Mouse (Mus musculus): ENCODE data around the gene Dpp9. TPM values are rescaled to one million over a fixed set of nuclear protein-coding genes. Genes with fewer than 3 reads are reported as not detected.
A peak's percentile ranks its signal among the peaks of the same experiment; 100 is the strongest.

The Dpp9 gene
- total and polyA plus RNA-seq, 2 experiments from 2014 or later, result 19.5 to 21.9 TPM

GRCm38 (mm10) chr17:56171881-56172280, 46.8 kb downstream of the Dpp9 start:
- H3K36me3 ChIP-seq (ENCODE audit: insufficient read depth), result peaks cover 20% of the 10 kb centered on the region
- no peaks in the 10 kb centered on the region for H3K27me3 ChIP-seq (ENCODE audit: insufficient read depth, low read length)
- WGBS, result 95% methylated on average over 17 of the region's 17 CpGs
- DNase-seq (no peak), ATAC-seq (no peak)
- H3K27ac ChIP-seq (ENCODE audit: low read depth, low read length), result no peak overlapping the region
- H3K4me3 ChIP-seq (ENCODE audit: low read depth, low read length), result no peak overlapping the region
- TF ChIP-seq CTCF (IDR thresholded peaks at IDR 0.05; ENCODE audit: low read depth), result no peak
- no peak overlapping the region for H3K4me2 ChIP-seq (ENCODE audit: low read depth)
- H3K4me1 ChIP-seq (ENCODE audit: insufficient read depth), result no peaks in the 10 kb centered on the region
- no peaks in the 10 kb centered on the region for H3K9me3 ChIP-seq (ENCODE audit: low read length)
- no peak overlapping the region for H3K9ac ChIP-seq

GRCm38 (mm10) chr17:56171456-56171855, 47.2 kb downstream of the Dpp9 start:
- Histone ChIP-seq H3K4me2 (ENCODE audit: low read depth) (no peak overlapping the region), H3K36me3 (ENCODE audit: insufficient read depth) (peaks cover 16% of the 10 kb centered on the region), H3K4me3 (ENCODE audit: low read depth, low read length) (no peak overlapping the region), H3K4me1 (ENCODE audit: insufficient read depth) (no peaks in the 10 kb centered on the region), H3K27ac (ENCODE audit: low read depth, low read length) (no peak overlapping the region), H3K9ac (no peak overlapping the region), H3K9me3 (ENCODE audit: low read length) (no peaks in the 10 kb centered on the region), H3K27me3 (ENCODE audit: insufficient read depth, low read length) (no peaks in the 10 kb centered on the region)
- no peak for TF ChIP-seq CTCF (IDR thresholded peaks at IDR 0.05; ENCODE audit: low read depth)
- WGBS, result 74% methylated on average over 9 of the region's 9 CpGs
- no peak for DNase-seq
- ATAC-seq, result no peak

GRCm38 (mm10) chr17:56170636-56171035, 48.1 kb downstream of the Dpp9 start:
- H3K9me3 ChIP-seq (ENCODE audit: low read length), result no peaks in the 10 kb centered on the region
- TF ChIP-seq CTCF (IDR thresholded peaks at IDR 0.05; ENCODE audit: low read depth), result no peak
- no peak overlapping the region for H3K9ac ChIP-seq
- WGBS, result 23% methylated on average over 10 of the region's 10 CpGs
- H3K4me1 ChIP-seq (ENCODE audit: insufficient read depth), result no peaks in the 10 kb centered on the region
- peak; percentile 38; the same call in 1 of the 2 replicates for ATAC-seq
- H3K36me3 ChIP-seq (ENCODE audit: insufficient read depth), result peaks cover 12% of the 10 kb centered on the region
- H3K27ac ChIP-seq (ENCODE audit: low read depth, low read length), result no peak overlapping the region
- no peak overlapping the region for H3K4me2 ChIP-seq (ENCODE audit: low read depth)
- H3K27me3 ChIP-seq (ENCODE audit: insufficient read depth, low read length), result no peaks in the 10 kb centered on the region
- DNase-seq, result no peak
- H3K4me3 ChIP-seq (ENCODE audit: low read depth, low read length), result no peak overlapping the region

- Histone ChIP-seq H3K4me3 (ENCODE audit: low read depth, low read length) (no peak overlapping the region), H3K27me3 (ENCODE audit: insufficient read depth, low read length) (no peaks in the 10 kb centered on the region), H3K9ac (no peak overlapping the region), H3K4me1 (ENCODE audit: insufficient read depth) (no peaks in the 10 kb centered on the region), H3K27ac (ENCODE audit: low read depth, low read length) (no peak overlapping the region), H3K4me2 (ENCODE audit: low read depth) (no peak overlapping the region), H3K9me3 (ENCODE audit: low read length) (no peaks in the 10 kb centered on the region), H3K36me3 (ENCODE audit: insufficient read depth) (peaks cover 5% of the 10 kb centered on the region; the same call in 1 of the 2 replicates)
- TF ChIP-seq CTCF (IDR thresholded peaks at IDR 0.05; ENCODE audit: low read depth), result no peak
- 67% methylated on average over 6 of the region's 6 CpGs for WGBS
- ATAC-seq (no peak), DNase-seq (no peak)
Measured at GRCm38 (mm10) chr17:56169830-56170229, 48.9 kb downstream of the Dpp9 start.

- Histone ChIP-seq H3K4me3 (ENCODE audit: low read depth, low read length) (no peak overlapping the region), H3K27me3 (ENCODE audit: insufficient read depth, low read length) (no peaks in the 10 kb centered on the region), H3K36me3 (ENCODE audit: insufficient read depth) (no peaks in the 10 kb centered on the region), H3K4me2 (ENCODE audit: low read depth) (no peak overlapping the region), H3K4me1 (ENCODE audit: insufficient read depth) (peaks cover 7% of the 10 kb centered on the region; the same call in 1 of the 2 replicates), H3K9ac (no peak overlapping the region), H3K27ac (ENCODE audit: low read depth, low read length) (no peak overlapping the region), H3K9me3 (ENCODE audit: low read length) (no peaks in the 10 kb centered on the region)
- 57% methylated on average over 11 of the region's 11 CpGs for WGBS
- ATAC-seq (no peak), DNase-seq (no peak)
- no peak for TF ChIP-seq CTCF (IDR thresholded peaks at IDR 0.05; ENCODE audit: low read depth)
Measured at GRCm38 (mm10) chr17:56165671-56166070, 53.0 kb downstream of the Dpp9 start.

- Histone ChIP-seq H3K9me3 (ENCODE audit: low read length) (no peaks in the 10 kb centered on the region), H3K4me1 (ENCODE audit: insufficient read depth) (peaks cover 7% of the 10 kb centered on the region; the same call in 1 of the 2 replicates), H3K9ac (no peak overlapping the region), H3K36me3 (ENCODE audit: insufficient read depth) (no peaks in the 10 kb centered on the region), H3K27me3 (ENCODE audit: insufficient read depth, low read length) (no peaks in the 10 kb centered on the region), H3K4me3 (ENCODE audit: low read depth, low read length) (no peak overlapping the region), H3K27ac (ENCODE audit: low read depth, low read length) (no peak overlapping the region), H3K4me2 (ENCODE audit: low read depth) (no peak overlapping the region)
- ATAC-seq (no peak), DNase-seq (no peak)
- TF ChIP-seq CTCF (IDR thresholded peaks at IDR 0.05; ENCODE audit: low read depth), result no peak
- WGBS, result 69% methylated on average over 3 of the region's 3 CpGs
Measured at GRCm38 (mm10) chr17:56164510-56164909, 54.2 kb downstream of the Dpp9 start.

- H3K4me3 ChIP-seq (ENCODE audit: low read depth, low read length), result no peak overlapping the region
- DNase-seq, result no peak
- no peaks in the 10 kb centered on the region for H3K36me3 ChIP-seq (ENCODE audit: insufficient read depth)
- WGBS, result 83% methylated on average over 6 of the region's 6 CpGs
- H3K9me3 ChIP-seq (ENCODE audit: low read length), result no peaks in the 10 kb centered on the region
- no peak for ATAC-seq
- H3K4me2 ChIP-seq (ENCODE audit: low read depth), result no peak overlapping the region
- no peak overlapping the region for H3K27ac ChIP-seq (ENCODE audit: low read depth, low read length)
- no peaks in the 10 kb centered on the region for H3K27me3 ChIP-seq (ENCODE audit: insufficient read depth, low read length)
- H3K4me1 ChIP-seq (ENCODE audit: insufficient read depth), result peaks cover 7% of the 10 kb centered on the region; the same call in 1 of the 2 replicates
- no peak overlapping the region for H3K9ac ChIP-seq
- no peak for TF ChIP-seq CTCF (IDR thresholded peaks at IDR 0.05; ENCODE audit: low read depth)
Measured at GRCm38 (mm10) chr17:56163523-56164102, 55.1 kb downstream of the Dpp9 start.

All from forebrain, postnatal 0 days (tissue).